Mouse (Mus musculus): Measurements from ENCODE around the gene Zfyve1. TPM values are rescaled to one million over a fixed set of nuclear protein-coding genes. Genes with fewer than 3 reads are reported as not detected.
A peak's percentile ranks its signal among the peaks of the same experiment; 100 is the strongest.
"Not testable (repeated sequence)": the region's sequence is repeated elsewhere in the genome, so short reads cannot be mapped to it uniquely, and the experiment has no call there.

Zfyve1 gene
- 152 TPM in 1 of 2 replicates, not detected in the other for polyA plus RNA-seq (2012; ENCODE audit: insufficient read depth, insufficient read length, low replicate concordance, missing spikeins)

DNA sequence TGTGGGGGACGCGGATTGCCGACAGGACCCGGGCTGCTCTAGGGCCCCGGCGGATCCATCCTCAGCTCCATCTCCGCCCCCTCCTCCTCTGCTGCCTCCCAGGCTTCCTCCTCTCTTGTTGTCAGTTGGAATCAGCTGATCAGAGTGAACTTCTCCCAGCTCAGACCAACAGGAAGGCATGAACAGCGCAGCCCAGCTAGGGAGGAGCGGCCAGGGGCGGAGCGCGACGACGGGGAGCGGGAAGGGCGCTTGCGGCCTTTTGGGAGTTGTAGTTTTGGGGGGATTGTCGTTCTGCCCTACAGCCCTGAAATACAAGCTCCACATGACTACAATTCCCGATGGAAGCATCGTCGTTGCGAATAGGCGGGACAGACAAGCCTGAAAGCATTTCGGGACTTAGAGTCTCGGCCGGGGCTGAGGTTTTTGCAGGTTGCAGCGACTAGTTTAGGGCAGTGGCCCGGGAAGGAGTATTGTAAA lies at the start of gene Zfyve1:
Gene Zfyve1, minus strand, starts transcription at position 198 of the 477 bp plus-strand sequence.
- WGBS = under 1% methylated on average over 28 of the region's 28 CpGs
- Histone ChIP-seq H3K27ac (ENCODE audit: insufficient read depth, low read depth, low read length) (no peak within 1 kb of the TSS; the same call in 1 of the 2 replicates), H3K4me3 (ENCODE audit: insufficient read depth, low read depth, low read length) (peak within 1 kb of the TSS; percentile 63), H3K4me1 (ENCODE audit: control insufficient read depth, insufficient read depth, low read length) (peaks cover 4% of the 10 kb centered on the region; the same call in 1 of the 2 replicates)
- no peak for TF ChIP-seq CTCF (IDR thresholded peaks at IDR 0.05; ENCODE audit: insufficient read depth, low read depth, low read length)
- peak; percentile 49 for TF ChIP-seq POLR2A (IDR thresholded peaks at IDR 0.05; ENCODE audit: insufficient read depth, low read depth, low read length)

DNA sequence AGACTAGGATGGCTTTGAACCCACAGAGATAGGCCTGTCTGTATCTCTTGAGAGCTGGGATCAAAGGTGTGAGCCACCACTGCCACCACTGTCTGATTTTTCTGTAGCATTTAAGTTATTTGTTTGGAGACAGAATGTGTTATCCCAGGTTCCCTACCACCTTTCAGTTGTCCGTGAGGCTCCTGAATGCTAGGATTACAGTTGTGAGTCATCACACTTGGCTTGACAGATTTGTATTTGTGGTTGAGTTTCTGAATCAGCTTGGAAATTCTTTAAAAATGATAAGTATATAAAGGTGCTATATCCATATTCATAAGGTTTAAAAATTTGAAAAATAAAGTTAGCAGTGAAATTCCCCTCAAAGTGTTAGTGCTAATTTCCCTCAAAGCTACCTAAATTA lies 46.1 kb upstream of the Zfyve1 start:
- Histone ChIP-seq H3K27ac (ENCODE audit: insufficient read depth, low read depth, low read length) (no peak overlapping the region), H3K4me1 (ENCODE audit: control insufficient read depth, insufficient read depth, low read length) (no peaks in the 10 kb centered on the region), H3K4me3 (ENCODE audit: insufficient read depth, low read depth, low read length) (no peak overlapping the region)
- TF ChIP-seq POLR2A (IDR thresholded peaks at IDR 0.05; ENCODE audit: insufficient read depth, low read depth, low read length) = no peak
- TF ChIP-seq CTCF (IDR thresholded peaks at IDR 0.05; ENCODE audit: insufficient read depth, low read depth, low read length) = no peak
- WGBS = 62% methylated on average over 1 of the region's 1 CpGs

DNA sequence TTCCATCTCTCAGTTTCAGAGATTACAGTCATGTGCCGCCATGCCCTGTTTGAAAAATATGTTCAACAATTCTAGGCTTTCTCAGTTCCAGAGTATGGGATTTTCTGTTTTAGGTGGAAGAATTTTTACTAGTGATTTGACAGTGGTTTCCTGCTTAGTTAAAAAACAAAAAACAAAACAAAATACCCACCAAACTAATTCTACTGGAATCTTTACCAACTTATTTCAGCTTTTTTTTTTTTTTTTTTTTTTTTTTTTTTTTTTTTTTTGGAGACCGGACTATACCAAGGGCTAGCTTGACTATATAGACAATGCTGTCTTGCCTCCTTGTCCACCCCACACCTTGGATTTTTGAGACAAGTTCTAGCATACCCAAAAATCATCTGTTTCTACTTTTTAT lies 44.2 kb upstream of the Zfyve1 start:
- H3K4me1 ChIP-seq (ENCODE audit: control insufficient read depth, insufficient read depth, low read length) = no peaks in the 10 kb centered on the region
- no peak overlapping the region for H3K4me3 ChIP-seq (ENCODE audit: insufficient read depth, low read depth, low read length)
- WGBS = 97% methylated on average over 2 of the region's 2 CpGs
- H3K27ac ChIP-seq (ENCODE audit: insufficient read depth, low read depth, low read length) = no peak overlapping the region
- TF ChIP-seq CTCF (IDR thresholded peaks at IDR 0.05; ENCODE audit: insufficient read depth, low read depth, low read length) (no peak), POLR2A (IDR thresholded peaks at IDR 0.05; ENCODE audit: insufficient read depth, low read depth, low read length) (no peak)

DNA sequence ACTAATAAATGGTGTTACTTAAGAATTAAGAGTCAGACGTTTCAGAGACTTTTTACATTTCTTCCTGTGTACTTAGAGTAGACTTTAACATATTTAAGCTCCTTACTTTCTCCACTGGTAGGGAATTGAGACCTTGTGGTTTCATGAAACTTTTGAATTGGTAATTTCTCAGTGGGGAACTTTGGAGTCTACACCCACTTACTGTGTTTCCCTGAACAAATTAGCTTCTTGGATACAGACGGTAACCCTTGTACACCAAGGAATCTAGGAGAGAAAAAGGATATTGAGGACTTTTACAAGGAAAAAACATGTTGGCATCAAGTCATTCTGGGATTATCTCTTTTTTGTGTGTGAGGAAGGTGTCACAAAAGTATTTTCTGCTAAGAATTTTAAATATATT lies 36.8 kb upstream of the Zfyve1 start:
- TF ChIP-seq POLR2A (IDR thresholded peaks at IDR 0.05; ENCODE audit: insufficient read depth, low read depth, low read length) (no peak), CTCF (IDR thresholded peaks at IDR 0.05; ENCODE audit: insufficient read depth, low read depth, low read length) (no peak)
- Histone ChIP-seq H3K27ac (ENCODE audit: insufficient read depth, low read depth, low read length) (no peak overlapping the region), H3K4me3 (ENCODE audit: insufficient read depth, low read depth, low read length) (no peak overlapping the region), H3K4me1 (ENCODE audit: control insufficient read depth, insufficient read depth, low read length) (no peaks in the 10 kb centered on the region)
- 8% methylated on average over 2 of the region's 2 CpGs for WGBS

DNA sequence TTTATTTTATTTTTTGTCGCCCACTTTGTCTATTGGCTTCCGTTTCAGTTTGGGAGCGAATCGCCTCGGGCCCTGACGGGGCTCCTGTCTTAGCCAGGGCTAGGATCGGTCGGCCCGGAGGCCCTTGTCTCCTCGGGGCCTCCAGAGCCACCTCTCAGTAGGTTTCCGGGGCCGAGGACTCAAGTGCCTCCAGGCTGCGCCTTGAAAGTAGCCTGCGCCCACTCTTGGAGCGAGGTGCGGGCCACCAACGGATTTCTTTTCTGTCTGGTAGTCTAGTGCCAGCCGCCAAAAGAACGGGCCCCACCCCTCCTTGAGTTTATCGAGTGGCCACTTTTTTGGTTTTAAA lies 35.6 kb upstream of the Zfyve1 start:
- WGBS = 1% methylated on average over 20 of the region's 20 CpGs

DNA sequence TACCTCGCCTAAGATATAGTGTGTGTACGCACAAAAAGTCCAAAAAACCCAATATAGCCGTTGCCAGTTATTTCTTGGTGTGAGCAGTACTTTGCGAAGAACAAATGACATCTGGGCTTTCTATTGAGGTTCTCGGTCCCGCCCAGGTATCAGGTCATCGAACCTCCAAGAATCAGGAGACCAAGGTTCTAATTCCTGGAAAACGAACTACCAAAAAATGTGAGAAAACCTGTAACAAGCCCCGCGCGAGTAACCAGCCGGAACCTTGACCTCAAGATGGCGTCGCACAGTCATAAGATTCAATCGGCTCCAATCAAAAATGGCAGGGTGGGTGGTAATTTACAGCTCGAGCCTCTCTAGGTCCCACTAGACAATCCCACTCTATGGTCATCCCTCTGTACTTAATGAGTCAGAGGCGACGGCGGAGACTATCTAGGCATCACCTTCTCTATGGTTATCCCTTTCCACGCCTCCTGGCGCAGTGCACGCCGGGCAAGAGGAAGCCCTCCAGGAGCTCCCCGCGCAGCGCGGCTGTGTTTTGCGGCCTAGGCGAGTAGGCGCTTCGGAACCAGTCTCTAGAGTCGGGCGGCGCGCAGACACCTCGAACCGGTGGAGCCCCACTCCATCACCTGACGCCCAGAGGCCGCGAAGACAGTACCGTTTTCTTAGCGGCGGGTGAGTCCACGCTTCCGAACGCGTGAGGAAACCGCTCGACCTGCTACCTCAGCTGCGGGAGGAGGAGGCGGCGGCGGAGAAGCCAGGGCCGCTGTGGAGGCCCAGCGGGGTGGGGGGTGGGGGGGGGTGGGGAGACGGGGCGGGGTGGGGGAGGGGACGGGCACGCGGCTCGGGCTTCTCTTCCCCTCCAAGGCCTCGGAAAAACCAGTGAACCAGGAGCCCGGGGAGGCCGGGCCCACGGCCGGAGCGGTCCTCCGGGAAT lies 35.0 kb upstream of the Zfyve1 start:
- Histone ChIP-seq H3K4me3 (ENCODE audit: insufficient read depth, low read depth, low read length) (peak overlapping the region; percentile 80), H3K27ac (ENCODE audit: insufficient read depth, low read depth, low read length) (peak overlapping the region; percentile 95), H3K4me1 (ENCODE audit: control insufficient read depth, insufficient read depth, low read length) (no peaks in the 10 kb centered on the region)
- under 1% methylated on average over 68 of the region's 68 CpGs for WGBS
- TF ChIP-seq POLR2A (IDR thresholded peaks at IDR 0.05; ENCODE audit: insufficient read depth, low read depth, low read length) (peak; percentile 64; the same call in 1 of the 2 replicates), CTCF (IDR thresholded peaks at IDR 0.05; ENCODE audit: insufficient read depth, low read depth, low read length) (no peak)

More for the DNA sequence above, 35.6 kb upstream of the Zfyve1 start:
- H3K4me3 ChIP-seq (ENCODE audit: insufficient read depth, low read depth, low read length) = peak overlapping the region; percentile 80
- H3K4me1 ChIP-seq (ENCODE audit: control insufficient read depth, insufficient read depth, low read length) = no peaks in the 10 kb centered on the region
- peak overlapping the region; percentile 24; the same call in 1 of the 2 replicates for H3K27ac ChIP-seq (ENCODE audit: insufficient read depth, low read depth, low read length)
- TF ChIP-seq CTCF (IDR thresholded peaks at IDR 0.05; ENCODE audit: insufficient read depth, low read depth, low read length) (no peak), POLR2A (IDR thresholded peaks at IDR 0.05; ENCODE audit: insufficient read depth, low read depth, low read length) (no peak)

DNA sequence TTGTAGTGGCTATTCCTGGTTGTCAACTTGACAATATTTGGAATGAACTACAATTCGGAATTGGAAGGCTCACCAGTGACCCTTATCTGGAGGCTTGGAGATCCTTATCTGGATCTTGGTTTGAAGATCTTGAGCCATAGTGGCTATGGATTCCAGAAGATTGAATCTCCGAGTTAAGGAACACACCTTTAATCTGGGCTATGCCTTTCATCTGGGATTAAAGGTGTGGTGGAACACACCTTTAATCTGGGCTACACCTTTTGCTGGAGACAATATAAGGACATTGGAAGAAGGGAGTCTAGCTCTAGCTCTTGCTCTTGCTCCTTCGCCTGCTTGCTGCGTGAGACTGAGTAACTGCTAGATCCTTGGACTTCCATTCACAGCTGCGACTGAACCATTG lies 33.9 kb upstream of the Zfyve1 start, which contains the start of gene Rbm25:
Gene Rbm25, plus strand, starts transcription at position 301 of the 400 bp plus-strand sequence.
- H3K4me1 ChIP-seq (ENCODE audit: control insufficient read depth, insufficient read depth, low read length) = not testable (repeated sequence)
- H3K27ac ChIP-seq (ENCODE audit: insufficient read depth, low read depth, low read length) = peak within 1 kb of the TSS; percentile 95
- H3K4me3 ChIP-seq (ENCODE audit: insufficient read depth, low read depth, low read length) = peak within 1 kb of the TSS; percentile 80
- WGBS = no CpG with 5 or more reads among the region's 5 CpGs

DNA sequence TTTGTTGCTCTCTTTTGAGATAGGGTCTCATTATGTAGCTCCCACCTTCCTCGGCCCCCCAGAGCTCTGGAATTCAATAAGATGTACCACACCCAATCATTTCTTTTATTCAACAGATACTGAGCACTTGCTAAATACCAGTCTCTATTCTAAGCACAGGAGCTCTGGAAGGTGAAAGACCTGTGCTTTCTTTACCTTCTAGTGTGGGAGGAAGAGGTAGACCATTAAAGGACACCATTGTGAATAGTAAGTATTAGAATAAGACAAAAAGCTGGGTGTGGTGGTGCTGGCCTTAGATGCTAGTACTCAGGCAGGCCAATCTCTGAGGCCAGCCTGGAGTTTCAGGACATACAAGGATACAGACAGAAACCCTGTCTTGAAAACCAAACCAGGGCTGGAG lies 27.3 kb upstream of the Zfyve1 start:
- 92% methylated on average over 1 of the region's 1 CpGs for WGBS
- no peak overlapping the region for H3K4me3 ChIP-seq (ENCODE audit: insufficient read depth, low read depth, low read length)
- TF ChIP-seq CTCF (IDR thresholded peaks at IDR 0.05; ENCODE audit: insufficient read depth, low read depth, low read length) = no peak
- TF ChIP-seq POLR2A (IDR thresholded peaks at IDR 0.05; ENCODE audit: insufficient read depth, low read depth, low read length) = no peak
- H3K4me1 ChIP-seq (ENCODE audit: control insufficient read depth, insufficient read depth, low read length) = 0 out of 2 replicates have a peak, but pooled peaks cover 2% of the 10 kb centered on the region
- H3K27ac ChIP-seq (ENCODE audit: insufficient read depth, low read depth, low read length) = no peak overlapping the region

Data from olfactory bulb, adult 2 months (tissue).